Mouse (Mus musculus): ENCODE measurements around the gene Fgd2.
"Not testable (repeated sequence)": the region's sequence is repeated elsewhere in the genome, so short reads cannot be mapped to it uniquely, and the experiment has no call there.

The Fgd2 gene

GRCm38 (mm10) chr17:29361982-29362691 is 1.4 kb downstream of the Fgd2 start:
- DNase-seq (ENCODE audit: extremely low read depth, low read depth, low spot score) = no peak

DNA sequence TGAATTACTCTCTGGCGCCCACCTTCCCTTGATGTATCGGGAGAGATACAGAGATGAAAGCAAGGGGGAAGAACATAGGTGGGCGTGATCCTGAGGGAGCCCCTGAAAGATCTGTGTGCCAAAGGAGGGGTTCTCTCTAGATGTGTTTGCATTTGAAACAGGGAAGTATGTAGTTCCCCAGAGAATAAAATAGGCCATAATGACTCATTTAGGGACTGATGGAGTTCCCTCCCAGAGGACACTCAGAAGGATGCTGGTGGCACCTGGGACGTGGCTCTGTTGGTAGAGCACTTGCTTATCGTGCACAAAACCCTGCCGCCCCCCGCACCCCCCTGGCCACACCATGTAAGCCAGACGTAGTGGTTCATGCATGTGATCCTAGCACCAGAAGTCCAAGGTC is 2.4 kb downstream of the Fgd2 start:
- DNase-seq (ENCODE audit: extremely low read depth, low read depth, low spot score) = no peak

DNA sequence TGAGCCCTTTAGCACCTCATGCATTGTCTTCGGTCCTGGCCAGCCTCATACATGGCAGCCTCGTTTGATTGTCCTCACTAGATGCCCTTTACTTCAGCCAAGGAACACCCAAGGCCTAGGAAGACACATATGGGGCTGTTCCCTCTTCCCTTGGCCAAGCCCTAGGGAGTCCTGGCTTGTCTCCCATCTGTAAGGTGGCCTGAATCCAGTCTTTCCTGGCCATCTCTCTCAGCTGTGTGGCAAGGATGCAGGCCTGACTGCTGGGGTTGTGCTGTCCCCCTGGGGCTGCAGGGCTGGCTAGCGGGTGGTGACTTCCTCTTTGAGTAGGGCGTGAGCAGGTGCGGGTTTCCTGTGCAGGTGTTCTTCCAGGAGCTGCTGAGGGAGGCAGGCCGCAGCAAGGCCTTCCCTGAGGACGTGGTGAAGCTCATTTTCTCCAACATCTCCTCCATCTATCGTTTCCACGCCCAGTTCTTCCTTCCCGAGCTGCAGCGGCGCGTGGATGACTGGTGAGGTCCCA is 4.4 kb downstream of the Fgd2 start:
- DNase-seq (ENCODE audit: extremely low read depth, low read depth, low spot score) = no peak

DNA sequence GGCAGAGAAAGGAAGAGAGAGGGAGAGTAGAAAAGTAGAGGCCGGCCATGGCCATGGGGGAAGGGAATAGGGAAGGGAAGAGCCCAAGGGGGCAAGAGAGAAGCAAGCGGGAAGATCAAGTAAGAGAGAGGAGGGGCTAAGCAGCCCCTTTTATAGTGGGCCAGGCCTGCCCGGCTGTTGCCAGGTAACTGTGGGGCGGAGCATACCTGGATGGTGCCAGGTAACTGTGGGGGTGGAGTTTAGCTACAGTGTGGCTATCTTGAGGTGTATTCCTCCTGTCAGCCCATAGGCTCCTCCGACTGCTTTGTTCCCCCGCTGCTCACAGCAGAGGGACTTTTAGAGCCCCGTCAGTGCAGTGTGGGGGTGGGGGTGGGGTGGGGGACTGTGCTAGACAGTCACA is 8.0 kb downstream of the Fgd2 start:
- no peak for DNase-seq (ENCODE audit: extremely low read depth, low read depth, low spot score)

DNA sequence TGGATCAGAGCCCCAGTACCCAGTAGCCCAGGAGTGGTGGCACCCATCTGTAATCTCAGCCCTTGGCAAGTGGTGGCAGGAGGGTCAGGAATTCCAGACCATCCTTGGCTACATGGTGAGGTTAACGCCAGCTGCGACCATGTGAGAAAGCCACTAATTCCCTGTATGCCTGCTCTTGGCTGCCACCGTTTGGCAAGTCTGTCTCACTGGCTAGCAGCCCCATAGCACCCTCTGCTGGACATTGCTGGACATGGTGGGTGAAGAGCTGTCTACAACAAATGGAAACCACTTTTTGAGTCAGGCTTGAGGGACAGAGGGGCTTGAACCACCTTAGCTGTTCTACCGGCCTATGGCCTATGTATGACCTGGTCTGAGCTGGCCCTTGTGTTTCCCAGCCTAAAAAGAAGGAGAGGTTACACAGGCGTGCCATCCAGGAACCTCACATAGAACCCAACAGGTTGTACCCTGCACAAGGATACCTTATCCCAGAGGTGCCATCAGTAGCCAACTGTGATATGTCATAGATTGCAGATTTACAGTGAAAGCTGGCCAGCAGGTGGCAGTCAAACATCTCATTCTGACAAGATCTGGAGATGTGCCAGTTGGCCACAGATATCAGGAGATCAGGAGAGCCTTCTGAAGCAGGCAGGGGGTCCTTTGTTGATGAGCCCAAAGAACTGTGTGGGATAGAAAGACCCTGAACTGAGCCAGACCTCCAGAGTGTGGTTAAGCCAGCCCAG is 10.4 kb downstream of the Fgd2 start:
- no peak for DNase-seq (ENCODE audit: extremely low read depth, low read depth, low spot score)

- no peak for DNase-seq (ENCODE audit: extremely low read depth, low read depth, low spot score)
These were observed 15.2 kb downstream of the Fgd2 start for GRCm38 (mm10) chr17:29375871-29376270.

GRCm38 (mm10) chr17:29378056-29378455 is 17.3 kb downstream of the Fgd2 start:
- DNase-seq (ENCODE audit: extremely low read depth, low read depth, low spot score) = no peak

- no peak for DNase-seq (ENCODE audit: extremely low read depth, low read depth, low spot score)
These were observed 19.5 kb downstream of the Fgd2 start for GRCm38 (mm10) chr17:29380241-29380640.

DNA sequence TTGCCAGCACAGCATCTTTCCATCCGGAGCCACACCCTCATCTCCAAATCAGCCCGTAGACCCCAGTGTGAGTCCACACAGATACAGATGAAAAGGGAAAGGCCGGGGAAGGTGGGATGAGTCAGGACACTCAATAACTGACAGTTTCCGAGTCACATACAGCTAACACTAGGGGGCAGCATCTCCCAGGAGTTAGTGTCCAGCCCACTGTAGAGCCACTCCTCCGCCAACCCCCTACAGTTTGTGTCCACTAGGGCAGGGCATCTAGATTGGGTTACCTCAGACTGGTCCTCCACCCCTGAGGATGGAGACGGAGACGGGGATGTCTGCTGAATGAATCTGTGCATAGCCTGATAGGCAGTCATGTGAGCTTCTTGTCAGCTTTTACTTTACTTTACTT is 20.8 kb downstream of the Fgd2 start:
- no peak for DNase-seq (ENCODE audit: extremely low read depth, low read depth, low spot score)

GRCm38 (mm10) chr17:29382417-29382816 is 21.7 kb downstream of the Fgd2 start:
- no peak for DNase-seq (ENCODE audit: extremely low read depth, low read depth, low spot score)

GRCm38 (mm10) chr17:29383923-29384322 is 23.2 kb downstream of the Fgd2 start:
- DNase-seq (ENCODE audit: extremely low read depth, low read depth, low spot score) = no peak

GRCm38 (mm10) chr17:29384850-29385438 is 24.2 kb downstream of the Fgd2 start:
- DNase-seq (ENCODE audit: extremely low read depth, low read depth, low spot score) = no peak

- no peak for DNase-seq (ENCODE audit: extremely low read depth, low read depth, low spot score)
These were observed 25.0 kb downstream of the Fgd2 start for GRCm38 (mm10) chr17:29385746-29386145.

DNA sequence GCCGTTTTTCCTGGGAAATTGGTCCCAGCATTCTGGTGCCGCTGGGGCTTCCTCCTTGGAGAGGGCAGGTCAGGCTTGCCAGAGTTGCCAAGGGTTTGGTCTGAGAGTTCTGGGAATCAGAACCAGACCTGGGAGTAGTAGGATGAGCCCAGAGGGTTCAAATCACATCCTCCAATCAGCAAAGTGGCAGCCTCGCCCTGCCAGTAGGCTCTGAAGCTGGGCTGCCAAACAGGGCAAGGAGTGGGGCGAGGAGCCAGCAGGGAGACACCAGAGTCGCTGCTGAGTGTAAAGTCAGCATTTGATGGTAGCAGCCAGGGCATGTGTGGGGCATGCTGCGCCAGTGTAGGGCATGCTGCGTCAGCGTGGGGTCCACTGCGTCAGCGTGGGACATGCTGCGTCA is 28.3 kb downstream of the Fgd2 start:
- DNase-seq (ENCODE audit: extremely low read depth, low read depth, low spot score) = peak; percentile 56

DNA sequence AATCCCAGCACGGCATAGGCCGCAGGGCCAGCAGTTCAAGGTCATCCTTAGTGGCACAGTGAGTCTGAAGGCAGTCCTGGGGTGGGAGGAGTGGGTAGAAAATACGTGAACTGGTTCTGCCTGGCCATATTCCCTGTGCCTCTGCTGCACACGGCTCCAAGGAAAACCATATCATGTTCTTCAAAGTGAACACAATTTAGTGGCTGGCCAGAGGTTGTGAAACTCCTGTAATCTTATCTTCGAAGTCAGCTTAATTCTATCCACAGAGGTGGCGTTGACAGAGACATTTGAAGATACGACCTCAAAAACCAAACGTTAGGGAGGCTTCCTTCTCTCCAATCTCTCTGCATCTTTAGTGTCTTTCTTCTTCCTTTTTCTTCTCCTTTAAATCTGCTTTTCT is 30.6 kb downstream of the Fgd2 start:
- DNase-seq (ENCODE audit: extremely low read depth, low read depth, low spot score) = no peak

DNA sequence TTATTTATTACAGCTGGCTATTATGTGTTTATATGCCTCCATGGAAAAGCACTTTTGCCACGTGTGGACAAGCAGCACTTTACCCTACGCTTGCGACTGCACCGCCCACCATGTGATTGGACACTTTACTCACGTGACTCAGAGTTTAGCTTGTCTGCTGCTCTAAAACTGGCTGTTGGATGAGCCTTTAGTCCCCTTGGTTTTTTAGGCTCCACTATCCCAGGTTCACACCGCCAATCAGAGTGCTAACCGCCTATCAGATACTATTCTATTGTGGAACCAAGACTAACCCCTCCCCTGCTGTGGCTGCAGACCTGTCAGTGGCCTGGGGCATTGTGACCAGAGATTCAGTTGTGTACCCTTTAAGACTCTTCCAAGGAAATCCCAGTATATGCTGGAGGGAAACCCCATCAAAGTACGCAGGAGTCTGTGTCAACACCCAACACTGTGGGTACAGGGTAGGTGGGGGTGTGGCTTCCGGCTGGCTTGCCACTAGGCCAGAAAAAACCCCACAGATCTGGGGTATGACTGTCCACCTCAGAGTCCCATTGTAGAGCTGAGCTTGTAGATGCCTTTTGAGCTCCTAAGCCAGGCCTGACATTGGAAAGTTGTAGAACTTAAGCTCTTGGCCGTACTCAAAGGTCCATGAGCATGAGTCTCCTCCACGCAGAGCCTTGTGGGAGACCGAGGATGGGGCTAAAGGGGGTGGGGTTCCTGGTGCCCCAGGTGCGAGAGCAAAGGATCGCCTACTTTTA is 32.8 kb downstream of the Fgd2 start:
- DNase-seq (ENCODE audit: extremely low read depth, low read depth, low spot score) = no peak

DNA sequence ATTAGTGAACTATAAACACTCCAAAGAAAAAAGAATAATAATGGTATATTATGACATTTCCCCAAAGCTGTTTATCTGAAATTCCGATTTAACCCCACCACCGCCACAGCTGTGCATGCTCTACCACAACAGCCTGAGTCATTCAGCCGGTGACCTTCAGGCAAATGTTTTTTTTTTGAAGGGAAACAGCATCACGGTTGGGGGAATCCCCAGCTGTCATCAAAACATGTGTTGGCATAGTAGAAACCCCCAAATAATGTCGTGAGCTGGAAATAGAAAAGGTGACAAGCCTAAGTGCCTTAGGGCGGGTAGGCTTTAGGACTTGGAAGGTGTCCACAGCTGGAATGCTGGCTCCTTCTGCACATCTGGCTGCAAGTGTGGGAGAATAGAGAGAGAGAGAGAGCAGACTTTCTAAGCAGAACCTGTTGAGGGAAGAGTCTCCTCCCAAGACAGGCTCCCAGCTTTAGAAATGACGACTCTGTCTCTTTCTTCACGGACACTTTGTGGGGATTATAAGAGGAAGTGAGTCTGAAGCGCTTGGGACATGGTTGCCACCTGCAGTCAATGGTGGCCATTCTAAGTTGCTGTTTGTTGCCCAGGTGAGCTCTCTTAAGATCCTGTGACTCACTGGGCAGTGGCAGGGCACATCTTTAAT is 33.5 kb downstream of the Fgd2 start:
- no peak for DNase-seq (ENCODE audit: extremely low read depth, low read depth, low spot score)

DNA sequence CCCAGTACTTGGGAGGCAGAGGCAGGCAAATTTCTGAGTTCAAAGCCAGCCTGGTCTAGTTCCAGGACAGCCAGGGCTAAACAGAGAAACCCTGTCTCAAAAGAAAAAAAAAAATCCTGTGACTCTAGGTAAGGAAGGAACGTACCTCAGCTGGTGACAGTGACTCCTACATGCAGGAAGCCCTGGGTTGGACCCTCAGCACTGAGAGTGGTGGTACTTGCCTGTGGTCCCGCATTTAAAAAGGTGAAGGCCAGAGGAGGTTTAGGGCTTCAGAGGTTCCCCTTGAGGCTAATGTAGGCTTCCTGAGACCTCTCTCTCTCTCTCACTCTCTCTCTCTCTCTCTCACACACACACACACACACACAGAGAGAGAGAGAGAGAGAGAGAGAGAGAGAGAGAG is 34.0 kb downstream of the Fgd2 start:
- not testable (repeated sequence) for DNase-seq (ENCODE audit: extremely low read depth, low read depth, low spot score)

- DNase-seq (ENCODE audit: extremely low read depth, low read depth, low spot score) = no peak
These were observed 34.7 kb downstream of the Fgd2 start for GRCm38 (mm10) chr17:29395381-29395780.

DNA sequence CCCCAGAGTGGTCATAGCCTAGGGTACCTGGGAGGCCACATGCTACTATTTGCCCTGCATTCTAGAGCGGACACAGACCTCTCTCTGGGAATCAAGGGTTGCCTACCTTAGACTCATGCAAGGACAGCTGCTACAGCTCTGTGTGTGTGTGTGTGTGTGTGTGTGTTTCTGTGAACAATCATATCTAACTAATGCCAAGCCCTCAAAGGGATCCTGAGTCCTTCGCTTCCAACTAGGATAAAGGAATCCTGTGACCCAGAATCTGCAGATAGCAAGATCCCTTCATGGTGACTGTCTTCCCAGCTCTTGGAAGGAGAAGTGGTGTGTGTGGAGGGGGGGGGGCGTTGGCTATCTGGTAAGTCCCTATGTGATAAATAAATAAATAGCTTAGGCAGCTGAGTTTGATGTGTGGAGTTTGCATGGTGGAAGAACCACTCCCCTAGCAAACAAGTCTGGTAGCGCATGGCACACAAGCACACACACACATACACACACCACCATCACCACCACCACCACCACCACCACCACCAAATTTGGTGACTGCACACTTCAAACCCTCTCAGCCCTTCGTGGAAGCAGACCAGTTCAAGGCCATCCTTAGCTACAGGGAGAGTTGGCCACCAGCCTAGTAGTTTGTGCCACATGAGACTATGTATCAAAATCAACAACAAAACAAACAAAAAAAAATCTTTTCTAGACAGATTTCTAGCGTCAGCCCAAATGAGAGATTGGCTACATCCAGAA is 35.5 kb downstream of the Fgd2 start:
- DNase-seq (ENCODE audit: extremely low read depth, low read depth, low spot score) = no peak
